Mouse (Mus musculus) cerebellum, adult (tissue): ENCODE data around the gene Gps2.
"Not testable (repeated sequence)": the region's sequence is repeated elsewhere in the genome, so short reads cannot be mapped to it uniquely, and the experiment has no call there.

ENCODE experiments used
- ATAC-seq: cut with Nextera tagmentation; 2 replicates; pipeline ENCODE4 v1.9.2; 2017; ENCODE audit warnings: mild to moderate bottlenecking, moderate library complexity, mixed read lengths; ENCODE audit not compliant: insufficient number of reproducible peaks, low FRiP score, low TSS enrichment

The Gps2 gene

DNA sequence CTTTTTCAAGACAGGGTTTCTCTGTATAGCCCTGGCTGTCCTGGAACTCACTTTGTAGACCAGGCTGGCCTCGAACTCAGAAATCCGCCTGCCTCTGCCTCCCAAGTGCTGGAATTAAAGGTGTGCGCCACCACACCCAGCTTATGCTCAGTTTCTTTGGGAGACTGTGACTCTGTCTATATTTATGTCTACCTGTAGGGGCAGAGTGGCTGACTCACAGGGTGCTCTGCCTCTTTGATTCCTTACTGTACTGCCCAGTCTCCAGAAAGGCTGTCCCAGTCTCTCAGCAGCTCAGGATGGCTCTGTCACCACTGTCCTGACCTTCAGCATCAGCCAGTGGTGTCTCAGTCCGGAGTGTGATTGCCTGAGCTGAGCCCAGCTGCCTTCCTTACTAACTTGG is 41.9 kb downstream of the Gps2 start:
- ATAC-seq, result not testable (repeated sequence)

GRCm38 (mm10) chr11:69956218-69956617 is 42.5 kb downstream of the Gps2 start:
- ATAC-seq, result no peak

GRCm38 (mm10) chr11:69960616-69961015 is 46.9 kb downstream of the Gps2 start:
- ATAC-seq, result no peak

DNA sequence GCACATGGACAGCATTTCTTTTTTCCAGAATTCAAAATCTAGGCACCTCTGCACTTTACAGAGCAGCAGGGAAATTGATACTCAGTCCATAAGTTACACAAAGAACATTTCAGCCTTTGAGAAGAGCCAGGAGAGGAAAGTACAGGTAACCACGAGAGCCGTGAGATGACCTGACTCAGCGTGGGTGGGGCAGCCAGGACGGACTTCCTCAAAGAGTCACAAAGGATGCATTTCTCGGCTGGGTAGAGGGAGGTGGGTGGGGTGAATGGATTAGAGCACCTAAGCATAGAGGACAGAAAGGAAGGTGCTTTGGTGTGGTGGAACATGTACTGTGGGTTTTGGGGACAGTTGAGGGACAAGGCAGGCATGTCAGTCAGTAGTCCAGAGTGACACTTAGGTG is 48.2 kb downstream of the Gps2 start:
- ATAC-seq, result no peak

- no peak for ATAC-seq
Measured at GRCm38 (mm10) chr11:69964650-69965270, 51.1 kb downstream of the Gps2 start, which contains the start of gene Cldn7. Gene Cldn7 (plus strand): TSS chr11:69964779.

DNA sequence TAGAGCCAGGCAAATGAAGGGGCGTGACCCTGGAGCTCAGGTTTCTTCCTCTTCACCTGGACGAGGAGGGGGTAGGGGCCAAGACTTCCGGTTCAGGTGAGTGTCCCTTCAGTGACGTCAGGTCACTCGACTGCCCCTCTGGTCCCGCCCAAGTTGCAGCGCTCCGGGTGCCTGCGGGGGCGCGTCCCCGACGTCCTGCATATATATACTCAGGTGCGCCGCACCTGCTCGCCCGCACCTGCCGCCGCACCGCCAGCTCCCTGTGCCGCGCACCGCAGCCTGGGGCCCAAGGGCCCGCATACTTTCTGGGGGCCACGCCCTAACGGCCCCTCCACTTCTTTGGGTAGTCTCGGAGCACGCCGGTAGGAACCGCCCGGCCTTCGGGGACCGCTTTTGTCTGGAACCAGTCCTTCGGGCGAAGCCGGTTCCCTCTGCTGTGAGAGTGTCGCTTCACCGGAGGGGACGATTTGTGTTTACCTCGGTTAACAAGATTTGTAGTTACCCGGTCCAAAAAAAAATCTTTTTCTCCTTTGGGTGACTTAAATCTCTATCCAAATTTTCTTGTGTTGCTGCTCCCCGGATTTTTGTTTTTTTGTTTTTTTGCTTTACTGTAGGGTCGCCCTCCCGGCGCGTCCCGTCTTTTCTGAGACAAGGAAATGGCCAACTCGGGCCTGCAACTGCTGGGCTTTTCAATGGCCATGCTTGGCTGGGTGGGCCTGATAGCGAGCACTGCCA is 51.8 kb downstream of the Gps2 start:
- ATAC-seq, result no peak
